Mouse (Mus musculus) liver, postnatal 0 days (tissue): ENCODE results near the gene Cacna2d4.

Experiments
- CTCF ChIP-seq: sonication (generic); IDR thresholded peaks from 2 replicates; pipeline ENCODE4 v1.5.1; 2016; ENCODE audit warnings: antibody characterized with exemption, low read depth
- EP300 ChIP-seq: IDR thresholded peaks from 2 replicates; pipeline ENCODE4 v1.6.1; 2016; ENCODE audit warnings: antibody characterized with exemption, low read depth, mild to moderate bottlenecking

GRCm38 (mm10) chr6:119329215-119329714, 92.9 kb downstream of the Cacna2d4 start:
- TF ChIP-seq CTCF (no peak), EP300 (no peak)
